Mouse (Mus musculus) liver, embryonic 11.5 days (tissue): ENCODE data around the gene Cstad. TPM values are rescaled to one million over a fixed set of nuclear protein-coding genes. Genes with fewer than 3 reads are reported as not detected.
A peak's percentile ranks its signal among the peaks of the same experiment; 100 is the strongest.

Experiments used
- ATAC-seq: fragments of 200-750 bp; cut with Nextera tagmentation; replicated peaks from 2 replicates; pipeline ENCODE4 v1.8.0; 2017; ENCODE audit warnings: moderate number of reproducible peaks, mild to moderate bottlenecking, moderate TSS enrichment, moderate library complexity; ENCODE audit not compliant: low FRiP score
- DNase-seq: peaks from one replicate; pipeline ENCODE4 v3.0.0-alpha.2; 2017; ENCODE audit warnings: low spot score
- H3K27ac ChIP-seq: fragments of 300-500 bp; sonication (generic); 2 replicates; pipeline ENCODE4 v1.5.1; 2014; ENCODE audit warnings: mild to moderate bottlenecking, low read depth, low read length, control low read depth
- H3K27me3 ChIP-seq: fragments of 300-500 bp; sonication (generic); replicated peaks from 2 replicates; pipeline ENCODE4 v1.6.1; 2014; ENCODE audit warnings: low read length, mixed read lengths; ENCODE audit not compliant: control insufficient read depth, insufficient read depth
- H3K36me3 ChIP-seq: fragments of 300-500 bp; sonication (generic); 2 replicates; pipeline ENCODE4 v1.6.1; 2014; ENCODE audit warnings: mild to moderate bottlenecking, low read length, moderate library complexity, mixed read lengths; ENCODE audit not compliant: control insufficient read depth, insufficient read depth
- H3K4me1 ChIP-seq: fragments of 300-500 bp; sonication (generic); replicated peaks from 2 replicates; pipeline ENCODE4 v1.6.1; 2014; ENCODE audit warnings: low read length, mixed read lengths; ENCODE audit not compliant: control insufficient read depth, insufficient read depth
- H3K4me2 ChIP-seq: fragments of 300-500 bp; sonication (generic); 2 replicates; pipeline ENCODE4 v1.6.1; 2014; ENCODE audit warnings: mild to moderate bottlenecking, control low read depth, moderate library complexity
- H3K4me3 ChIP-seq: fragments of 300-500 bp; sonication (generic); 2 replicates; pipeline ENCODE4 v1.5.1; 2014; ENCODE audit warnings: low read depth, low read length, control low read depth
- H3K9ac ChIP-seq: fragments of 300-500 bp; sonication (generic); 2 replicates; pipeline ENCODE4 v1.6.1; 2014; ENCODE audit warnings: low read depth, low read length, control low read depth
- H3K9me3 ChIP-seq: fragments of 300-500 bp; sonication (generic); 2 replicates; pipeline ENCODE4 v1.6.1; 2016; ENCODE audit warnings: low read length, inconsistent platforms, mixed read lengths; ENCODE audit not compliant: control insufficient read depth
- WGBS: fragments of 180-500 bp; shearing (Covaris S2); extraction: QIAGEN DNeasy Blood & Tissue Kit; methylation state at CpG from one replicate; pipeline ENCODE4 v1.1.7; 2014; 5-methylcytosine and 5-hydroxymethylcytosine counted together
- polyA plus RNA-seq: library from polyadenylated mRNA; unstranded; fragments of >200 nt; fragmentation: Nextera tagmentation; extraction: Ambion mirVana; gene quantifications from 2 replicates; pipeline ENCODE4 v1.2.1, GENCODE M21; 2014

Cstad gene
- polyA plus RNA-seq, 1 experiment from 2014 or later, result not detected

DNA sequence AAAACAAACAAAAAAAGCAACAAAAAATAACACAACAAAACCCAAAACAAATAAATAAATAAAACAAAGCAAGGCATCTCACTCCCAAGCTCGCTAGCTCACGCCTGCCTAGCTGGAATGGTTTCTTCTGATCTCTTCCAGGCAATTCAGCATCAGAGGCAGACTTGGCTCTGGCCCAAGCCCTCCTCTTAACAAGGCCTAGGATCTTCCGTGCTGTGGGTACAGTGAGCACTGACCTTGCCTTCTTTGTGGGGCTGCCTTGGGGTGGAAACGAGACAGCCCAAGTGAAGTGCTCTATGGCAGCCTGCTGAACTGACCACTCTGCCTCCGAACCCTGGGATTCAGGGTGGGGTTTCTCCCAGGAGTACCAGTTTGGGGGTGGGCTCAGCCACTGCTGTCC lies 52.0 kb downstream of the Cstad start:
- WGBS, result 57% methylated on average over 5 of the region's 5 CpGs
- no peak for ATAC-seq

DNA sequence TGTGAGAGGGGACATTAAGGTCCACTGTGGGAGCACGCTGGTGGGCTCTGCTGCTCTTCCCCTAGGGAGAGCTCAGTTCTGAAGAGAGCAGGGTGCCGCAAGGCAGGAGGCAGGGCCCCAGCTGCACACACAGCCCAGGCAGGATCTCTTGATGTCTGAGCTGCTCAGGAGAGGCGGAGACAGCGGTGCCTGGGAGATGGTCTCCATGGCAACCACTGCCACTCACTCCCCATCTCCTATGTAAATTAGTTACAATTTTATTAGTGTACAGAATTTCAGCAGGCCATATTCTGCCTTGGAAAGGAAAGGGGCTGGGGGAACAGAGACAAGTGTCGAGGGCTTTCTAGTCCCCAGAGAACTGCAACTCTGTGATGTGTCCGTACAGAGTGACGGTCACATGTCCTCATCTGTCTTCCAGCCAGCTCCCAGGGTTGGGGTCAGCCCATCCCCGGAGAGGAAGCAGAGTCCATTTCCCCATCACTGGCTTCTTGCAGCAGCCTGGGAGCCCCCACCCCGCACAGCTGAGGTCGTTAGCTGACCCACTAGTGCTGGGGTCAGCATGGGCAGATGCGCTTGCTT lies 52.6 kb downstream of the Cstad start:
- peak overlapping the region; percentile 23; the same call in 1 of the 2 replicates for H3K4me2 ChIP-seq
- no peak for DNase-seq
- H3K36me3 ChIP-seq, result no peaks in the 10 kb centered on the region
- peaks cover 19% of the 10 kb centered on the region for H3K4me1 ChIP-seq
- no peak for ATAC-seq
- 22% methylated on average over 11 of the region's 11 CpGs for WGBS
- H3K27ac ChIP-seq, result peak overlapping the region; percentile 51; the same call in 1 of the 2 replicates
- H3K27me3 ChIP-seq, result peaks cover 5% of the 10 kb centered on the region; the same call in 1 of the 2 replicates
- H3K9me3 ChIP-seq, result no peaks in the 10 kb centered on the region
- H3K4me3 ChIP-seq, result no peak overlapping the region
- no peak overlapping the region for H3K9ac ChIP-seq

More for the DNA sequence above, 52.0 kb downstream of the Cstad start:
- H3K9me3 ChIP-seq, result no peaks in the 10 kb centered on the region
- H3K36me3 ChIP-seq, result no peaks in the 10 kb centered on the region
- no peak overlapping the region for H3K4me3 ChIP-seq
- H3K27me3 ChIP-seq, result peaks cover 5% of the 10 kb centered on the region; the same call in 1 of the 2 replicates
- DNase-seq, result no peak
- H3K4me2 ChIP-seq, result no peak overlapping the region
- H3K9ac ChIP-seq, result no peak overlapping the region
- H3K27ac ChIP-seq, result peak overlapping the region; percentile 51
- peaks cover 21% of the 10 kb centered on the region for H3K4me1 ChIP-seq

DNA sequence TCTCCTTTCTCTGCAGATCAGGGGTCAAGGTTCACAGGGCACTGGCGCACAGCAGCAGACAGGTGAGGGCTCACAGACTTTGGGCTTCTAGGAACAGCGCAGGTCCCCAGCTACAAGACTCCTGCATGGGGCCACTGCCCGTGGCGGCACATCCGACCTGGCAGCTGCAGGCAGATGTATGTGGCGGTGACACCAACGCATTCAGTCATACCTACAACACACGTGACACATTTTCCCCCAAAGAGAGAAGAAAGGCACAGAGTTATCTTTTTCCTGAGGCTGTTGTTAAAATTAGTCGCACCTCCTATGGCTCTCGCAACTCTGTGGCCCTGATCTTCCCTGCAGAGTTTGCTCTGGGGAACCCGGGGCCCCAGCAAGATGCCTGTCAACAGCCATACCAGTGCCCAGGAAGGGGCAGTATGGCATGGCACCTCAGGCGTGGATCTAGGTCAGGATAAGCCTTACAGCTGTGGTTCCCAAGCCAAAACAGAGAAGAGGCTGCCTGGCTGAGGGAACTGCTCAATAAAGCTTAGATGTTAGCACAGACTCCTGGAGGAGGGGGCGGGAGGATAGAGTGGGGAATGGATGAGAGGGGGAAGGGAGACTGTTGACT lies 53.1 kb downstream of the Cstad start:
- peaks cover 5% of the 10 kb centered on the region; the same call in 1 of the 2 replicates for H3K27me3 ChIP-seq
- 25% methylated on average over 13 of the region's 13 CpGs for WGBS
- no peaks in the 10 kb centered on the region for H3K9me3 ChIP-seq
- no peak overlapping the region; the same call in 1 of the 2 replicates for H3K27ac ChIP-seq
- ATAC-seq (no peak), DNase-seq (no peak)
- no peak overlapping the region for H3K4me3 ChIP-seq
- H3K4me1 ChIP-seq, result peaks cover 20% of the 10 kb centered on the region
- peak overlapping the region; percentile 23; the same call in 1 of the 2 replicates for H3K4me2 ChIP-seq
- H3K36me3 ChIP-seq, result no peaks in the 10 kb centered on the region
- H3K9ac ChIP-seq, result no peak overlapping the region

DNA sequence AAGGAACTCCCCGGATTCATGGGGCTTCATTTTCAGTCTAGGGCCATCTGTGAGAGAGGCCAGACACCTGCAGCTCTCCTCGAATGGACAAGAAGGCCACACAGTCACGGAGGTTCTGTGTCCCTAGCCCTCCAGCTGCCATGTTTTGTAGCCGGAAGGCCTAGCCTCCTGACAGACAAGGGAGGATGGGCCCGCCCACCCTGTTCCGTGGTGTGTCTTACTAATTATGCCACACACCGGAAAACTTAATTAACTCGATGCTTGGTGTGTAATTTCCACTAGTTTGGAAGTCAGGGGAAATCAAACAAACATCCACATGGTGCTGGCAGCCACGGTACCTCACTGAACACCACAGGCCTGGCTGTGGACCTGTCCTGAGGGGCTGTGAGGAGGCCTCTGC lies 55.4 kb downstream of the Cstad start:
- Histone ChIP-seq H3K36me3 (no peaks in the 10 kb centered on the region), H3K27ac (no peak overlapping the region), H3K9me3 (no peaks in the 10 kb centered on the region), H3K4me3 (no peak overlapping the region), H3K4me1 (peaks cover 21% of the 10 kb centered on the region), H3K27me3 (peaks cover 5% of the 10 kb centered on the region; the same call in 1 of the 2 replicates), H3K9ac (no peak overlapping the region), H3K4me2 (no peak overlapping the region)
- no peak for ATAC-seq
- WGBS, result 75% methylated on average over 9 of the region's 9 CpGs
- no peak for DNase-seq

DNA sequence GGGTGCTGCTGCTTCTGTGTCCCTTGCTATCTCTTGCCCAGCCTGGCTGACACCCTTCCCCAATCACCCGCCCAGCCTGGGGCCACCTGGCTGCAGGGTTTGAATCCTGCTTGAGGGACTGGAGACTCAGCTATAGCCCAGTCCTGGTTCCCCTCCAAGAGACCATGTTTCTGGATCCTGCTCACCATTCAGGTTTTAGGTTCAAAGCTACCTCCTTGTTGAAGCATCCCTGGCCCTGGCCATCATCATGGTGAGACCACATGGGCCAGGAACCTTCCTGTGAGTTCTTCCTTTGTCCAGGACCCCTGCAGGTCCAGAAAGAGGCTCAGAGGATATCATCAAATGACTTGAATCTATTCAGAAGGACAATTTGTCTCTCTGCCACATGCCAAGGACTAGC lies 57.0 kb downstream of the Cstad start:
- no peaks in the 10 kb centered on the region for H3K36me3 ChIP-seq
- WGBS, result 76% methylated on average over 1 of the region's 1 CpGs
- H3K27me3 ChIP-seq, result peaks cover 5% of the 10 kb centered on the region; the same call in 1 of the 2 replicates
- peaks cover 23% of the 10 kb centered on the region for H3K4me1 ChIP-seq
- H3K9ac ChIP-seq, result no peak overlapping the region
- H3K27ac ChIP-seq, result peak overlapping the region; percentile 83
- H3K4me2 ChIP-seq, result no peak overlapping the region
- no peak overlapping the region for H3K4me3 ChIP-seq
- DNase-seq (no peak), ATAC-seq (no peak)
- H3K9me3 ChIP-seq, result no peaks in the 10 kb centered on the region

DNA sequence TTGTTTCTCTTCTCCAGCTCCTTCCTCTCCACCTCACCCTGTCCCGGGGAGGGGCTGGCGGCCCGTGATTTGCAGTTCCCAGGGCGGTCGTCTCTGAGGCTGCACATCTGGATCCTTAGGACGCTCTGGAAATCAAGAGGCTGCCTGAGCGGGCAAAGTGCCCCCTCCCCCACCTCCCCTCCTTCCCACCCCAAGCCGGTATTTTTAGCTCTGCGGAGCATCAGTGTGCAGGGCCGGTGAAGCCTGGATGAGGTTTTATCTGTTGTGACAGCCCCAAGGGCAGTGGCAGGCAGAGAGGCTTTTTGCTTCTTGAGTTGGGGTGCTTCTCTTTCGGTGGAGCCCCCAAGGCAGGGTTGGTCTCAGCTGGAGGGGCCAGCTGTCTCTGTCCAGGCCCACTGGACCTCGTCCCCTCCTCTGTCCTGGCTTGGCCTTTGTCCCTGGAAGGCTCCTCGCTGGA lies 57.8 kb downstream of the Cstad start:
- 13% methylated on average over 13 of the region's 13 CpGs for WGBS
- no peak for ATAC-seq
- Histone ChIP-seq H3K4me2 (peak overlapping the region; percentile 24; the same call in 1 of the 2 replicates), H3K9ac (0 out of 2 replicates have a peak overlapping the region, but pooled peaks have one; percentile 30), H3K27ac (peak overlapping the region; percentile 83), H3K4me1 (peaks cover 25% of the 10 kb centered on the region), H3K36me3 (no peaks in the 10 kb centered on the region), H3K4me3 (no peak overlapping the region), H3K9me3 (no peaks in the 10 kb centered on the region), H3K27me3 (no peaks in the 10 kb centered on the region)
- peak; percentile 54 for DNase-seq

DNA sequence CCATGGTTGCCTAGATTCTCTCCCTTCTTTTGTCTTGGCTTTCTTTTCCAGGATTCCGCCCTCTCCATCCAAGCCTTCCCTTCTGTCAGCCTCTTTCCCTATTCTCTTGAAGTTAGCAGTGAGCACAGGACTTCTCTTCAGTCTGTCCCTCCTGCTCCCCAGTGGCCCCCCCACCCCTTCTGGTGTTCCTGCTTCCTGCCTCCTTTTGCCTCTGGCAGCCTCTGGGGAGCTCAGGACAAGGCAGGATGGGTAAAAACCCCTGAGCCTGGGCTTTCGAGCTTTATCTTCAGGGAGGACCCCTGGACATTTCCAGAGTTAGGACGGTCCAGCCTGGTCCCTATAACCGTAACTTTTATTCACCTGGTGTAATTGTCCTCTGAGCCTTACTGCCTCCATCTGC lies 58.2 kb downstream of the Cstad start:
- 75% methylated on average over 4 of the region's 4 CpGs for WGBS
- ATAC-seq (no peak), DNase-seq (no peak)
- no peaks in the 10 kb centered on the region for H3K9me3 ChIP-seq
- H3K27ac ChIP-seq, result peak overlapping the region; percentile 83
- H3K4me1 ChIP-seq, result peaks cover 25% of the 10 kb centered on the region
- no peak overlapping the region for H3K4me2 ChIP-seq
- no peak overlapping the region for H3K9ac ChIP-seq
- H3K36me3 ChIP-seq, result no peaks in the 10 kb centered on the region
- H3K4me3 ChIP-seq, result no peak overlapping the region
- H3K27me3 ChIP-seq, result no peaks in the 10 kb centered on the region

DNA sequence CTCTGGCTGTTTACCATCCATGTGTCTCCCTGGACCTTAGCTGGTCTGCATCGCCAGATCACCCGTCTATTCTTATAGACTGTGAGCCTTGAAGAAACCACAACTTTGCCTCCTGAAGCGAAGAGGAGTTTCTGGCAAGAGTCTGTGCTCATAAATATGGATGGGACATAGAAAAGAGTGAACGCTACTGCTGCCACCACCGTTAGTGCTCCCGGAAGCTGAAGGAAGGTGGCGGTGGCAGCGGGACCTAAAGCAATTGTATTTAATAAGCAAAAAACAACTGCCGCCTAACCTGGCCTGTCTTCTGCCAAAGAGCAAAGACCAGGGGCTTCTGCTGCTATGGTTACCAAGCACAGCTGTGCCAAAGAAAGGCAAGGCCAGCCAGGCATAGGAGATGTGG lies 59.3 kb downstream of the Cstad start:
- 93% methylated on average over 9 of the region's 9 CpGs for WGBS
- H3K36me3 ChIP-seq, result no peaks in the 10 kb centered on the region
- H3K27ac ChIP-seq, result no peak overlapping the region
- DNase-seq, result no peak
- no peak overlapping the region for H3K9ac ChIP-seq
- ATAC-seq, result no peak
- no peaks in the 10 kb centered on the region for H3K9me3 ChIP-seq
- H3K4me3 ChIP-seq, result no peak overlapping the region
- no peaks in the 10 kb centered on the region for H3K27me3 ChIP-seq
- H3K4me2 ChIP-seq, result no peak overlapping the region
- peaks cover 31% of the 10 kb centered on the region for H3K4me1 ChIP-seq

DNA sequence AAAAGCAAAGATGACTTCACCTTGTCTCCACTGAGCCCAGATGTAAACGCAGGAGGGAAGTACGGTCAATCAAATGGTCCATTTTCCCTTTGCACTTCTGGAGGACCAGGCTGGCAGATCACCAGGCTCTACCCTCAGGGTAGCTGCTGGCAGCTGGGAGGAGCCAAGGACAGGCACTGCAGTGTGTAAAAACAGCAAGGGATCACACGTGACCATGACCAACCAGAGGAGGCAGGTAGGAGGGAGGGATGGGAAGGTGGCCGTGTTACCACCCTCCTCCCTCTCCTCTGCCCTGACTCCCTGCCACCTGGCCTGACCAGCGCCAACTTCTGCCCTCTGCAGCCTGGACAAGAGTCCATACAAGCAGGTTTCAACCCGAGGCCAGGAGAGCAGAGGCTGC lies 59.7 kb downstream of the Cstad start:
- no peak overlapping the region for H3K4me3 ChIP-seq
- 75% methylated on average over 5 of the region's 6 CpGs for WGBS

More for the DNA sequence above, 59.7 kb downstream of the Cstad start:
- Histone ChIP-seq H3K4me2 (no peak overlapping the region), H3K9me3 (no peaks in the 10 kb centered on the region), H3K27me3 (no peaks in the 10 kb centered on the region), H3K4me1 (peaks cover 35% of the 10 kb centered on the region), H3K36me3 (no peaks in the 10 kb centered on the region), H3K27ac (no peak overlapping the region), H3K9ac (no peak overlapping the region)
- no peak for ATAC-seq
- DNase-seq, result no peak
